Mouse (Mus musculus): ENCODE data around the gene Ano7.
A peak's percentile ranks its signal among the peaks of the same experiment; 100 is the strongest.

Ano7 gene

GRCm38 (mm10) chr1:93373665-93374064, at the start of gene Ano7:
TSS of gene Ano7 (plus strand) at chr1:93373930.
- DNase-seq (ENCODE audit: low spot score) = no peak

- no peak for DNase-seq (ENCODE audit: low spot score)
Observed at GRCm38 (mm10) chr1:93323973-93324372, 49.8 kb upstream of the Ano7 start.

DNA sequence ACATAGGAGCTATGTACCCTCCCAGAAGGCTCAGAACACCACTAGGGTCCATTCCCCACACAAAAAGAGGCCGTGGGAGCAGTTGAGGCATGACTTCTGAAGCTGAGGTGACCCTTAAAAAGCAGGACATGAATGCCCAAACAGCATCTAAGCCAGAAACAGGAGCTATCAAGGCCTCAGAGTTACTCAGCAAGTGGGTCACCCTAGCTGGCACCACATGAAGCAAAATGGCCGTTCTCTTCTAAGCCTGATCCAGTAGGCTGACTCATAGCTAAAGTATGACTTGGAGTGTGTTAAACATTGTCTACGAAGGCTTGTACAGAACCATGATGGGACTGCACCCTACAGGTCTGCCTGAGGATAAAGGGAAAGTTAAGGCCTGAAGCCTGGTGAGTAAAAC, 47.3 kb upstream of the Ano7 start:
- DNase-seq (ENCODE audit: low spot score) = no peak

DNA sequence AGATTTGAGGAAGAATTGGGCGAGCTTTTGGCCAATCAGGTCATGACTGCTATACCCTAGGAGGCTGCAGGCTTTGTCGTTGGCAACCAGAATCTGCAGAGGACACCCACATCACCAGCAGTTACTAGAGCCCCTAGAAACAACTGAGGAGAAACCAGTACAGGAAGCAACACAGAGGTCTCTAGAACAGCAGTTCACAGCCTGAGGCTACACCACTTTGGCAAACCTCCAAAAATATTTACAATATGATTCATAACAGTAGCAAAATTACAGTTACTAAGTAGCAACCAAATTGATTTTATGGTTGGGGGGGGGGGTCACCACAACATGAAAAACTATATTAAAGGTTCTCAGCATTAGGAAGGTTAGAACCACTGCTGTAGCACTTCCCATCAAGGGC, 39.1 kb upstream of the Ano7 start:
- no peak for DNase-seq (ENCODE audit: low spot score)

GRCm38 (mm10) chr1:93342648-93343503, 30.9 kb upstream of the Ano7 start, which contains the start of the genes Ppp1r7 and Pask:
TSS of gene Ppp1r7 (plus strand) at chr1:93342854.
TSS of gene Pask (minus strand) at chr1:93343482.
- peak; percentile 87 for DNase-seq (ENCODE audit: low spot score)

- peak; percentile 86 for DNase-seq (ENCODE audit: low spot score)
Observed at GRCm38 (mm10) chr1:93343504-93344047, 30.2 kb upstream of the Ano7 start.

GRCm38 (mm10) chr1:93347176-93347575, 26.6 kb upstream of the Ano7 start:
- DNase-seq (ENCODE audit: low spot score) = no peak

GRCm38 (mm10) chr1:93349701-93350100, 24.0 kb upstream of the Ano7 start:
- DNase-seq (ENCODE audit: low spot score) = no peak

DNA sequence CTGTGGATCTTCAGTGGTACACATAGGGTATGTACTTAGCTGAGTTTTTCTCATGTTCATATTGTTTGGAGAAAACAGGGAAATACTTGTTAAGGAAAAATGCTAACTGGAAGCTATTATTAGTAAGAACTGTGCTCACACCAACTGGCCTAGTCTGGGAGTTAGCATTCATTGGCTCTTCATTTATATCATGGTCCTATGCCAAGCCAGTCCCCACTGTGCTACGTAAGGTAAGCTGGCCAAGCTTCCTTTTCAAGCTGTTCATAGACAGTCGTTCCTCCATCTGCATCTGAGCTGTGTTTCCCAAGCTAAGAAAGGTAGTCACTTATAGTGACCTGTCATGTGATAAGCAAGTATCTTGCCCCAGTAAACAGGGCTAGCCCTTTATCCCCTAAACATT, 21.0 kb upstream of the Ano7 start:
- DNase-seq (ENCODE audit: low spot score) = no peak

- DNase-seq (ENCODE audit: low spot score) = no peak
Observed at GRCm38 (mm10) chr1:93362661-93363060, 11.1 kb upstream of the Ano7 start.

DNA sequence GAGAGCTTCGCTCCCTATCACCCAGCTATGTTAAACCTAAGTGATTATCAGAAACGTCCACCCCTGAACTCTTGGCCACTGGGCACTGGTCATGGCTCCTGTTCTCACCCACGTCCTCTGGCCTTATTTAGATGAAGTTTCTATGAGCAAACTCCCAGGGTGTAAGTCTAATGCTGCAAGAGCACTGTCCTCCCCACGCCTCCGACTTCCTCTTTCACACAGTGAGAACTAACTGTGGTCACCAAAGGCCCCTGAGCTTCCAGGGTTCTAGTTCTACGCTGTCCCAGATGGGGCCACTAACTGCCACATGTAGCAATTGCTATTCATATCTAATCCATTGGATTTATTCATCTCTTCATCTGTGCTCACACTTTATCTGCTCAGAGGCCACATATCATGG, 8.1 kb upstream of the Ano7 start:
- no peak for DNase-seq (ENCODE audit: low spot score)

DNA sequence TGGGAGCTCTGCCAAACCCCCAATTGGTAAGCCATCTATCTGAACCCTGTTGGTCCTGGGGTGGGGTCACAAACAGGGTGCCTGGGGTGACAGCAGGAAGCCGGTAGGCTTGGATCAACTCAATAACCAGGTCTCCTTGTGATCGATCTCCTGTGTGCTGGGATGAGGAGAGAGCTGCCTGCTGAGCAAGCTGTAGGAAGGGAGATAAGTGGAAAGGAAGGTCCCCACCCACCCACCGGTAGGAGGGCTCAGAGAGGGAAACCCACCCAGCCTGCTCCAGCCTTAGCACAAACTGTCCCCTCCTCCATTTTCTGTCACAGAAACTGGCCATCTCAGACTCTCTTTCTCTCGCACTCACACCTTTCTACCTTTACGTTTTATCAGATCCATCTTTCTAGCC, 3.6 kb downstream of the Ano7 start:
- DNase-seq (ENCODE audit: low spot score) = no peak

DNA sequence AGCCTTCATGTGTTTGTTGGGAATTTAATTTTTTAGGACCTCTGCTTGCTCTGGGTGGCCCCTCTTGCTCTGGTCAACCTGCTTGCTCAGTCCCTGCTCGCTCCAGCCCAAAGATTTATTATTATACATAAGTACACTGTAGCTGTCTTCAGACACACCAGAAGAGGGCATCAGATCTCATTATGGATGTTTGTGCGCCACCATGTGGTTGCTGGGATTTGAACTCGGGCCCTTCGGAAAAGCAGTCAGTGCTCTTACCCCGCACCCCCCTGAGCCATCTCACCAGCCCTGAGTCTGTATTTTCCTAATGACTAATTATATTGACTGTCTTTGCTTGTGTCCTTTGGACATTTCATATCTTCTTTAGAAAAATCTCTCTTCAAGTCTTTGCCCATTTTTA, 5.4 kb downstream of the Ano7 start:
- no peak for DNase-seq (ENCODE audit: low spot score)

- DNase-seq (ENCODE audit: low spot score) = no peak
Observed at GRCm38 (mm10) chr1:93387198-93387597, 13.5 kb downstream of the Ano7 start.

DNA sequence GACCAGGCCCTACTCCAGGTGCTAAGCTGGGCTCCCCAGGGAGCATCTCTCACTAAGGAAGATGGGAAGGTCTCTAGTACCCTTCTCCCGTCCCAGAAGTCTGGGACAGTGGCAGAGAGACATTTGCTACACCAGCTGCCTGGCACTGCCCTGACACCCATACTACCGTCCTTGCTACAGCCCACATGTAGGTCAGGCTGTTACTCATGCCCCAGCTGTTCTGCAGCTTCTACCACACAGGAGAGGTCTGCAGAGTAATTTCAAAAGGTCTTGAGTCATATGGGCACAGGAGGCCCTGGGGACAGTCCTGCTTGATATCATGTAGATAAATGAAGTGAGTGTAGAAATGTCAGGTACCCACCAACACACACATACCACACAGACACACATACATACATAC, 15.2 kb downstream of the Ano7 start:
- no peak for DNase-seq (ENCODE audit: low spot score)

- DNase-seq (ENCODE audit: low spot score) = peak; percentile 12
Observed at GRCm38 (mm10) chr1:93401191-93402052, 27.7 kb downstream of the Ano7 start.

DNA sequence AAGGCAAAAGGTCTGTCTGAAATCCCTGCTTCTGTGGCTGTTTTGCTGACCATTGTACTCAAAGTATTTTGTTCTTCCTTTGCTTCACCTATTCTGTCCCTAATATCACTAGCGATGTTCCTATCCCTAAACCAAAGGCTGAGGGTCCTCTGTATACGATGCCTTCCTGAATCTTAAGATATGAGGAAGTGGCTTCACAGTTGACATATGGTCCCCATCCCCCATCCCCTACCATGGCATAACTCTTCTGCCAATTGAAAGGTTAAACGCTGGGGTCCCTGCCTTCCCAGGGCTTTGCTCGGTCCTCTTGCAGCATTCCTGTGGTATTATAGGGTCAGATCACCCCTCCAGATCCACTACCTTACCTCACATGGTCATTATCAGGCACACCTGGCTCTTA, 29.7 kb downstream of the Ano7 start:
- no peak for DNase-seq (ENCODE audit: low spot score)

GRCm38 (mm10) chr1:93432087-93432486, 58.4 kb downstream of the Ano7 start:
- no peak for DNase-seq (ENCODE audit: low spot score)

GRCm38 (mm10) chr1:93439321-93439720, 65.6 kb downstream of the Ano7 start:
- DNase-seq (ENCODE audit: low spot score) = no peak

DNA sequence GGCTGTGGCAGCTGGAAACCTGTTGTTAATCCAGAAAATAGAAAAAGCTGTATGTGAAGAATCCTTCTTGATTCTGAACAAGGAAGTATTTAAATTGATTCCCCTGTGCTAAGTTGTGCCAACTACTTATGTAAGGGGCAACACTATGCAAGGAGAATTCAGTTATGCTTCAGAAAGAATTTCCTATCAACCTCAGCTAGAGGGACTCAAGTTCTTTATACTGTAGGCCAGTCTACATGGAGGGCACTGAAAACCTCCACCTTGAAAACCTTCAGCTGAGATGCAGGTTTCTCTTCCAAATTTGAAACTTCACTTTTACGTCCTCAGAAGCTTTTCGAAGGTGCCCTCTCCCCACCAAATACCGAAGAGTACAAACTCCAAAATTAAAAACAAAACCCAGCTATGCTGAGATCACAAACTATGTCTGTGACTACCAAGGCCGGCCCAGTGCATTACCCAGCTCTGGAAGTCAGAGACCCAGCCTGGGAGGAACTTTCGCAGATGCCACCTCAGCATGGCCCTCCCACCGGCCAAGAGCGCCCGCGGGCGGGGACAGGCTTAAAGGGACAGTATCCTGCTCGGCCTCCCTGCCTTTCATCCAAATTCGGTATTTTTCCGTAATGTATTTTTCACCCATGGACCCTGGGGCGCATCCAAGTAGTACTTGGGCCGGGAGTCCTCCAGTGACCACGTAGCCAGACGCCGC, 70.8 kb downstream of the Ano7 start:
- peak; percentile 55 for DNase-seq (ENCODE audit: low spot score)

- peak; percentile 69 for DNase-seq (ENCODE audit: low spot score)
Observed at GRCm38 (mm10) chr1:93445111-93445821, 71.5 kb downstream of the Ano7 start.

- DNase-seq (ENCODE audit: low spot score) = no peak
Observed at GRCm38 (mm10) chr1:93445822-93446162, 72.1 kb downstream of the Ano7 start.

All from spleen, adult 12 weeks (tissue).